Mouse (Mus musculus): ENCODE measurements around the gene Gm16442. TPM values are rescaled to one million over a fixed set of nuclear protein-coding genes. Genes with fewer than 3 reads are reported as not detected.
"Not testable (repeated sequence)": the region's sequence is repeated elsewhere in the genome, so short reads cannot be mapped to it uniquely, and the experiment has no call there.

Gene Gm16442
- not detected in 2 replicates for polyA plus RNA-seq (2012; ENCODE audit: insufficient read depth, insufficient read length, low replicate concordance, missing spikeins)

GRCm38 (mm10) chr7:20122479-20122878 lies at the start of gene Gm16442:
Gm16442 (minus strand) TSS chr7:20122579.
- not testable (repeated sequence) for H3K4me1 ChIP-seq (ENCODE audit: control insufficient read depth, insufficient read depth, low read length); H3K4me3 ChIP-seq (ENCODE audit: insufficient read depth, low read depth, low read length); H3K27ac ChIP-seq (ENCODE audit: insufficient read depth, low read depth, low read length)
- no CpG with 5 or more reads among the region's 2 CpGs for WGBS

DNA sequence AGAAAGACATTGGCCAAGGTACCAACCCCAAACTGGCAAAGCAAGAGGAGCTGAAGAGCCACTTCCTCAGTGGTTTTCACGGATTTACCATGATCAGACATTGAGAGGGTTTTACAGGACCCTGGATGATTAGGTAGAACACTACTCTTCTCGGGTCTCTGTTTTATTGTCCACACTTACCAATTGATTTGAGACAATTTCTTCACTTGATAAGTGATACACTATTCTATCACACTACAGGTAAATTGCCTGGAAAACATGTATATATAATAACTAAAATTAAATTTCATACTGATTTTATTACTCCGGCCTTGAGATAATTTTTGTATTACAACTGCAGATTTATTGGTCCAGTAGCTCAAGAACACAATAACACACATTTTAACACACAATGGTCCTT lies 45.9 kb upstream of the Gm16442 start, which contains the start of gene Vmn1r94:
Gene Vmn1r94 (minus strand): TSS at position 101 of the 400 bp plus-strand sequence.
- no CpG with 5 or more reads among the region's 3 CpGs for WGBS
- not testable (repeated sequence) for H3K27ac ChIP-seq (ENCODE audit: insufficient read depth, low read depth, low read length)

GRCm38 (mm10) chr7:20138988-20139387 lies 16.6 kb upstream of the Gm16442 start, which contains the start of gene Vmn1r93:
Vmn1r93 (minus strand) TSS chr7:20139088.
- not testable (repeated sequence) for H3K4me1 ChIP-seq (ENCODE audit: control insufficient read depth, insufficient read depth, low read length); H3K27ac ChIP-seq (ENCODE audit: insufficient read depth, low read depth, low read length); H3K4me3 ChIP-seq (ENCODE audit: insufficient read depth, low read depth, low read length)
- no CpG with 5 or more reads among the region's 5 CpGs for WGBS

More for the DNA sequence above, 45.9 kb upstream of the Gm16442 start, which contains the start of gene Vmn1r94:
- H3K4me3 ChIP-seq (ENCODE audit: insufficient read depth, low read depth, low read length); H3K4me1 ChIP-seq (ENCODE audit: control insufficient read depth, insufficient read depth, low read length): not testable (repeated sequence)

GRCm38 (mm10) chr7:20099380-20099779 lies 23.0 kb downstream of the Gm16442 start, which contains the start of gene Vmn1r91:
Vmn1r91 (plus strand) TSS chr7:20099680.
- WGBS = 79% methylated on average over 5 of the region's 5 CpGs
- H3K4me1 ChIP-seq (ENCODE audit: control insufficient read depth, insufficient read depth, low read length); H3K4me3 ChIP-seq (ENCODE audit: insufficient read depth, low read depth, low read length); H3K27ac ChIP-seq (ENCODE audit: insufficient read depth, low read depth, low read length): not testable (repeated sequence)

DNA sequence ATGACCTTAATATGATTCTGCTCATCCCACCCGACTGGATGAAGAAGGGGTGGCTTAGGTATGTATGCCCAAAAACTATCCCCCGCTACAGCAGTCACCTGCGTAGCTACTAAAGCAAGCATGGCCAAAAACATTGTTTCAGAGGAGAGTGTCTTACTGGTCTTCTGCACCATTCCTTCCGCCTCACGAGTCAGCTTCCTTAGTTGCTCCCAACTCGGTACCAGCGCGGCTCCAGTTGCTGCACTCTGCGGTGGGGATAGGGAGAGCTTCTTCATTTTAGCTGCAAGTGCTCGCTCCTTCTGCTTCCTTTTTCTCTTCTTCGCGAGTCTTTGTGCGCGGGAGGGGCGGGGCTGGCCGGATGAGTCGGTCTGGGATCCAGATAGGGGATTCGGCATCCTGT lies 44.3 kb downstream of the Gm16442 start:
- not testable (repeated sequence) for H3K4me1 ChIP-seq (ENCODE audit: control insufficient read depth, insufficient read depth, low read length); H3K27ac ChIP-seq (ENCODE audit: insufficient read depth, low read depth, low read length); H3K4me3 ChIP-seq (ENCODE audit: insufficient read depth, low read depth, low read length)
- WGBS = 56% methylated on average over 18 of the region's 18 CpGs

Other genes starting within 250 kb of the Gm16442 start
- not detected in 2 replicates for gene Ceacam19, start 234.6 kb downstream of the Gm16442 start, polyA plus RNA-seq (2012; ENCODE audit: insufficient read depth, insufficient read length, low replicate concordance, missing spikeins)
- gene Pvr, start 201.4 kb downstream of the Gm16442 start, polyA plus RNA-seq (2012; ENCODE audit: insufficient read depth, insufficient read length, low replicate concordance, missing spikeins) = not detected in 2 replicates
- not detected in 2 replicates for gene Igsf23, start 171.8 kb downstream of the Gm16442 start, polyA plus RNA-seq (2012; ENCODE audit: insufficient read depth, insufficient read length, low replicate concordance, missing spikeins)
- not detected in 2 replicates for gene Ceacam20, start 157.2 kb downstream of the Gm16442 start, polyA plus RNA-seq (2012; ENCODE audit: insufficient read depth, insufficient read length, low replicate concordance, missing spikeins)
- not detected in 2 replicates for gene Nlrp9b, start 131.1 kb downstream of the Gm16442 start, polyA plus RNA-seq (2012; ENCODE audit: insufficient read depth, insufficient read length, low replicate concordance, missing spikeins)
- not detected in 2 replicates for gene Vmn1r91, start 22.9 kb downstream of the Gm16442 start, polyA plus RNA-seq (2012; ENCODE audit: insufficient read depth, insufficient read length, low replicate concordance, missing spikeins)
- gene Vmn1r93, start 16.5 kb upstream of the Gm16442 start, polyA plus RNA-seq (2012; ENCODE audit: insufficient read depth, insufficient read length, low replicate concordance, missing spikeins) = not detected in 2 replicates
- gene Vmn1r94, start 45.8 kb upstream of the Gm16442 start, polyA plus RNA-seq (2012; ENCODE audit: insufficient read depth, insufficient read length, low replicate concordance, missing spikeins) = not detected in 2 replicates
- not detected in 2 replicates for gene Vmn1r95, start 71.1 kb upstream of the Gm16442 start, polyA plus RNA-seq (2012; ENCODE audit: insufficient read depth, insufficient read length, low replicate concordance, missing spikeins)
- gene Gm6164, start 83.0 kb upstream of the Gm16442 start, polyA plus RNA-seq (2012; ENCODE audit: insufficient read depth, insufficient read length, low replicate concordance, missing spikeins) = not detected in 2 replicates
- not detected in 2 replicates for gene Gm4498, start 111.2 kb upstream of the Gm16442 start, polyA plus RNA-seq (2012; ENCODE audit: insufficient read depth, insufficient read length, low replicate concordance, missing spikeins)
- not detected in 2 replicates for gene Gm5890, start 140.3 kb upstream of the Gm16442 start, polyA plus RNA-seq (2012; ENCODE audit: insufficient read depth, insufficient read length, low replicate concordance, missing spikeins)
- not detected in 2 replicates for gene Gm4133, start 211.5 kb upstream of the Gm16442 start, polyA plus RNA-seq (2012; ENCODE audit: insufficient read depth, insufficient read length, low replicate concordance, missing spikeins)